Mouse (Mus musculus) liver, postnatal 0 days (tissue): Measurements from ENCODE around the gene Aurkb.

ENCODE experiments used
- CTCF ChIP-seq: sonication (generic); IDR thresholded peaks from 2 replicates; pipeline ENCODE4 v1.5.1; 2016; ENCODE audit warnings: antibody characterized with exemption, low read depth
- EP300 ChIP-seq: IDR thresholded peaks from 2 replicates; pipeline ENCODE4 v1.6.1; 2016; ENCODE audit warnings: antibody characterized with exemption, low read depth, mild to moderate bottlenecking

- TF ChIP-seq EP300 (no peak), CTCF (no peak)
Measured at GRCm38 (mm10) chr11:69064259-69065133, 19.0 kb downstream of the Aurkb start.
